Mouse (Mus musculus) layer of hippocampus, adult 9-11 months (tissue): Measurements from ENCODE around the gene Nrp1.

Experiments
- DNase-seq: peaks from one replicate; pipeline ENCODE4 v3.0.0; 2022

The Nrp1 gene

GRCm38 (mm10) chr8:128473456-128474239 is 115.2 kb downstream of the Nrp1 start:
- peak; percentile 72 for DNase-seq

- DNase-seq: no peak
Observed at GRCm38 (mm10) chr8:128474614-128475013, 116.2 kb downstream of the Nrp1 start.

- no peak for DNase-seq
Observed at GRCm38 (mm10) chr8:128476206-128476605, 117.8 kb downstream of the Nrp1 start.

GRCm38 (mm10) chr8:128478017-128478416 is 119.6 kb downstream of the Nrp1 start:
- no peak for DNase-seq

- DNase-seq: no peak
Observed at GRCm38 (mm10) chr8:128479309-128480013, 121.1 kb downstream of the Nrp1 start.

GRCm38 (mm10) chr8:128480896-128481665 is 122.7 kb downstream of the Nrp1 start:
- no peak for DNase-seq

GRCm38 (mm10) chr8:128483344-128483743 is 124.9 kb downstream of the Nrp1 start:
- no peak for DNase-seq

GRCm38 (mm10) chr8:128484720-128485124 is 126.3 kb downstream of the Nrp1 start:
- no peak for DNase-seq

- DNase-seq: no peak
Observed at GRCm38 (mm10) chr8:128486043-128486442, 127.6 kb downstream of the Nrp1 start.

- no peak for DNase-seq
Observed at GRCm38 (mm10) chr8:128487966-128488931, 129.8 kb downstream of the Nrp1 start.

- DNase-seq: no peak
Observed at GRCm38 (mm10) chr8:128489351-128489750, 130.9 kb downstream of the Nrp1 start.

GRCm38 (mm10) chr8:128491126-128492067 is 133.0 kb downstream of the Nrp1 start:
- DNase-seq: peak; percentile 60

GRCm38 (mm10) chr8:128493801-128494200 is 135.4 kb downstream of the Nrp1 start:
- DNase-seq: no peak

GRCm38 (mm10) chr8:128498836-128499235 is 140.4 kb downstream of the Nrp1 start:
- DNase-seq: no peak

- DNase-seq: no peak
Observed at GRCm38 (mm10) chr8:128504136-128504829, 145.9 kb downstream of the Nrp1 start.

GRCm38 (mm10) chr8:128505866-128506265 is 147.5 kb downstream of the Nrp1 start:
- no peak for DNase-seq

GRCm38 (mm10) chr8:128508723-128509122 is 150.3 kb downstream of the Nrp1 start:
- no peak for DNase-seq

GRCm38 (mm10) chr8:128511021-128511420 is 152.6 kb downstream of the Nrp1 start:
- DNase-seq: no peak

GRCm38 (mm10) chr8:128511732-128512131 is 153.3 kb downstream of the Nrp1 start:
- no peak for DNase-seq

GRCm38 (mm10) chr8:128516846-128517446 is 158.5 kb downstream of the Nrp1 start:
- no peak for DNase-seq
